Mouse (Mus musculus): ENCODE measurements at regions not wholly inside any gene's neighbourhood (a gene's known extent, or its start where the extent isn't known, plus 50 kb on each side); places are given as distances from the start of the nearest gene placed in this dataset.

DNA sequence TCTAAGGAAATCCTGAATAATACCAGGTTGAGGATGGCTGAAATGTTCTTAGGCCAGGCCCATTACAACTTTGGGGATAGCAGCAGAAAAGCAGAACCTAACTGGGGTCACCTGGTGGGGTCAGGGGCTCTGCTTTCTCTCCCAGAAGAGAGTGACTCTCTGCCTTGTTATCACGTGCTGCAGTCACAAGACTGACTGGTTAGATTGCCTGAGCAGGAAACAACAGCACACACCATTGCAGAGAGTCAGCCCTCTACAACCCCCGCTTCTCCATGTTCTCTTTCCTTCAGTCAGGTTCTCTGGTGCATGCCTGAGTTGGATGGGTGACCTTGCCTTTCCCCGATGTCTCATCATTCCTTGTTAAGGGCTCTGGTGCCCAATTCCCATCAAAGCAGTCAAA lies 91.2 kb upstream of the Hsd17b12 start:
- no peak for DNase-seq (ENCODE audit: low read depth, low spot score)
- 53% methylated on average over 3 of the region's 3 CpGs for WGBS

GRCm38 (mm10) chr2:94246851-94247471 lies 89.2 kb upstream of the Hsd17b12 start:
- DNase-seq (ENCODE audit: low read depth, low spot score) = no peak
- 3% methylated on average over 30 of the region's 30 CpGs for WGBS

DNA sequence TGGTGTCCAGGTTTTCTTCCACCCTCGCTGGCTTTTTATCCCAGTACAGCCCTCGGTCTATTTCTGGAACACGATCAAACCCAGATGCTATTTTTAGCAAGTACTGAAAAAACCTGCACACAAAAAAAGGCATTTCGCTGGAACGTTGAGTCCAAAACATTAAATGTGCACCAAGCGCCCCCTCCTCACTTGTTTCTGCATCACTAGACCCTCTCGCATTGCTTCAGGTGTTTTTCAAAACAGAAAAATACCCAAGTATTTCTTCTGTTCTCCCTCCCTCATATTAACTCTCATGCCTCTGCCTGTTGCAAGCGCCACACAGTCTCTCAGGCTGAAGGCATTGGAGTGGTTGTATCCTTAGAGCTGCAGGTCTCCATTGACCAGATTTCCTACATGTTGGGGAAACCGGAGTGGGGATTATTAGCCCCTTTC lies 88.4 kb upstream of the Hsd17b12 start:
- no peak for DNase-seq (ENCODE audit: low read depth, low spot score)
- 42% methylated on average over 9 of the region's 9 CpGs for WGBS

DNA sequence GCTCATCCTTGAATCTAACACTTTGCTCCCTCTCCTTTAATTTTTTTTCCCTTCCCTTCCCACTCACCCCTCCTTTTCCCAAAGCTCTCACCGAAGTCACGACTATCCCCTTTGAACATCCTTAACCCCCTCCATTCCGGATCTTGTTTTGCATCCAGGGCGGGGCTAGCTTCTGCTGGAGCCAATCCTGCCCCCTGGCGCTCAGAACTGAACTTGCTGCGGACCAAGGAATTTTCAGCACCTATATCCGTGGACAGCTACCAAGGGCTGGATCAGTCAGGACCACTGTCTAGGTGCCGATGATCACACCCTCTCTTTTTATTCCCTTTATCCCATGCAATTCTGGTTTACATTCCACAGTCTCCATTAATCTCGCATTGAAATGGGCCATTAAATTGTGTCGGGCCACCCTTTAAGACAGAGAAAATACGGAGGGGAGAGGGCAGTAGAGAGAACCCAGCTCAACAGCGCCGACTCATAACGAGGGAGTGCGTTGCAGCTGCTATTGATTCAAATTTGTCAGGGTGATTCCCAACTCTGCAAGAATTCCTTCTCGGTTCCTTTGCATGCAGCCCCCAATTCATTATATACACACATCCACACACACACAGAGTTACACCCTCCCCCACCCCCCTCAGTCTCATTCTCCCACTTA lies 87.7 kb upstream of the Hsd17b12 start:
- DNase-seq (ENCODE audit: low read depth, low spot score) = peak; percentile 11
- 7% methylated on average over 16 of the region's 16 CpGs for WGBS

DNA sequence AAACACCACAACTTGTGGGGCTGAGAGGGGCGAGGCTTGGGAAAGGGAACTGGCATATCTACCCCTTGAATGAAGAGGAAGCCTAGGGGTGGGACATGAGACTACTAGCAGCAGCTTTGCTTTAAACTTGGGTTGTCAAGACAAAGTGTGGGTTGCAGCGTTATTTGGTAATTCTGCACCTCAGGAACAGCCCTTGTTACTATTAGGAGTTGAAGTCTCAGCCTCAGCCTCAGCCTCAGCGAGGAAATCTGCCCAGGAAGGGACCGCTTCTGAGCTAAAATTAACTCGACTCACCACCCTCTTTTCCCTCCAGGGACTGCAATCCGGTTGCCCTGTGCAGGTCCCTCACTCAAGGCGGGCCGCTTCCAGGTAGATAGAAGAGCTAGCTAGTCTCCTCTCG lies 86.4 kb upstream of the Hsd17b12 start:
- no peak for DNase-seq (ENCODE audit: low read depth, low spot score)
- whole genome bisulfite sequencing = 4% methylated on average over 9 of the region's 9 CpGs

- WGBS = 2% methylated on average over 50 of the region's 50 CpGs
- DNase-seq (ENCODE audit: low read depth, low spot score) = no peak
Observed at GRCm38 (mm10) chr2:94243053-94243916, 85.5 kb upstream of the Hsd17b12 start.

DNA sequence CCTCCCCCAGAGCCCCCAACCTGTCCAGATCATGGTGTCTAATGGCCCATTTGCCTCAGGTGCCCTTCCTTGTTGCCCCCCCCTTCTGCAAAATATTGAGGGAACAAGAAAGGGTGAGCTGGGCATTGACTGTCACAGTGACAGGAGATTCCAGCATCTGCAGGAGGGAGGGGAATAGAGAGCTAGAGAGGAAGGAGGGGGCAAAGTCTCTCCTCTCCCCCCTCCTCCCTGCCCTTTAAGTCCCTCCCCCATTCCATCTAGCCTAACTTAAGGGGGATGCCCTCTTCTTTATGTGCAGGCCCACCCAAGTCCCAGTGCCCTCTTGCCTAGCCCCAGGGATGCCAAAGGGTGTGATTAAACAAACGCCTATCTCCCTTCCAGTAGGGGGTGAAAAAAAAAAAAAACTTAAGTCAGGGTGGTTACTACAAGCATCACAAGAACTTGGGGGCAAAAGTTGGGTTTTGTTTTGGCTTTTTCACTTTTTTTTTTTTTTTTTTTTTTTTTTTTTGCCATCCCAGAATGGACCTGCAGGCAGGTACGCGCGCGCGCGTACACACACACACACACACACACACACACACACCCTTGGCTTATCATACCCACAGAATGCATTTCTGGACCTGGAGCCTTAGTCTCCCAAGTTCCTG lies 84.8 kb upstream of the Hsd17b12 start:
- 0% methylated on average over 7 of the region's 7 CpGs for WGBS
- DNase-seq (ENCODE audit: low read depth, low spot score) = no peak

DNA sequence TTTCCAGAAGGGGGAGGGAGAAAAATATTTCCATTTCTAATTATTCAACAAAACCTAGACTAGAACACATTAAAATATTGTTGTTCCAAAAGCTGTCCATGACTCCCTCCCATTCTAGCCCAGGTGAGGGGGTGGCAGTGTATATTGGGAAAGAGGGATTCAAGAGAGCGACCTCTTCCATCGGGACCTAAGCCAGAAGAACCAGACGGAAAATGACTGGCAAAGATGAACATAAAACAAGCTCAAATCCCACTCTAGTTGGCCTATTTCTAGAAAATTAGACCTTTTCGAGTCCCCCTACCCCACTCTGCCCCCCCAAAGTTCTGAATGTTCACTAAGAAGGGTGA lies 84.3 kb upstream of the Hsd17b12 start:
- 8% methylated on average over 4 of the region's 4 CpGs for WGBS
- no peak for DNase-seq (ENCODE audit: low read depth, low spot score)

DNA sequence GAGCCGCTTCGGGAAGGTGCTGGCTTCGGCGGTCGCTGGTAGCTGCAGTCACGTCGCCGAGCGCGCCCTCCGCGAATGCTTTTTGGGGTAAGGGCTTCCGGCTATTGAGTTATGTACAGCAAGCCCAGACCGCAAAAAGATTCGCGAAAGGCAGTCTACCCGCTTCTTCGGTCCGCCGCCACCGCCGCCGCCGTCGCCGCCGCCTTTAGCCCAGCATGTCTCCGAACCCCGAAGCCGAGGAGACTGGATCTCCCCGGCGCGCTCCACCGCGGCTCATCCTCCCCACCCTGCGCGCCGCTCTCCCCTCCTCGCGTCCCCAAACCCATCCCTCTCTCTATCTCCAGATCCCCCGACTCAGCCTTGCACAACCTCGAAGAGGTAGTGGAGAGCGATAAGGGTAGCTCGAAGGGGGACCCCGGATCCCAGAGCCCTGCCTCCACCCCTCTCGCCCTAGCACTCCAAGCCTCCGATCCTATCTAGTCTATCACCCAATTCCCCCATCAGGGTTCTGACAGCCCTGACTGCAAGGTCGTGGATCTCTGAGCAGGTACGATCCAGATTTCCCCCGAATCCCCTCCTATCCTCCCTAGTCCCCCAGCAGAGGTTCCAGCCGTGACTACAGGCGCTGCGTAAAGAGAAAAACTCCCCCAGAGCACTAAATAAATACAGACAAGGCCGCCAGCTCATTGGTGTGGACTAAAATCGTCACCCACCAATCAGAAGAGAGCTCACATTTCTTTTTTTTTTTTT lies 83.7 kb upstream of the Hsd17b12 start:
- 1% methylated on average over 55 of the region's 55 CpGs for WGBS
- DNase-seq (ENCODE audit: low read depth, low spot score) = no peak

DNA sequence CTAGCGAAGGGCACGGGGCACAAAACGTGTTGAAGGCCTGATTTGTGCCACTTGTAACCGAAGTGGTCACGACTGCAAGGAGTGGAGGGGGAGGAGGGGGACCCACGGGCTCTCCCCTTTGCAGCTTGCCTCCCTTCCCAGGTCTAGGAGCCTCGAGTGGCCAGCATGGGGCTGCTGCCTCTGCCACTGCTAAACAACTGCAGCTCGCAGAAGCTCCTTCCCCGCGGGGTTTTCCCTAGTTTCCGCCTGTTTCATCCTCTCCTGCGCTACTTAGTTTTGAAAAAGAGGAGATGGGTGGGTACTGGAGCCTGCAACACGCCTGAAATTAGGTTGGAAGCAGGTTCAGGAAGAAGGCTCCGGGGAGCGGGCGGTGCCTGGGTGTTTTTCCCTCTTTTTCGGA lies 82.6 kb upstream of the Hsd17b12 start:
- DNase-seq (ENCODE audit: low read depth, low spot score) = no peak
- 5% methylated on average over 17 of the region's 17 CpGs for WGBS

DNA sequence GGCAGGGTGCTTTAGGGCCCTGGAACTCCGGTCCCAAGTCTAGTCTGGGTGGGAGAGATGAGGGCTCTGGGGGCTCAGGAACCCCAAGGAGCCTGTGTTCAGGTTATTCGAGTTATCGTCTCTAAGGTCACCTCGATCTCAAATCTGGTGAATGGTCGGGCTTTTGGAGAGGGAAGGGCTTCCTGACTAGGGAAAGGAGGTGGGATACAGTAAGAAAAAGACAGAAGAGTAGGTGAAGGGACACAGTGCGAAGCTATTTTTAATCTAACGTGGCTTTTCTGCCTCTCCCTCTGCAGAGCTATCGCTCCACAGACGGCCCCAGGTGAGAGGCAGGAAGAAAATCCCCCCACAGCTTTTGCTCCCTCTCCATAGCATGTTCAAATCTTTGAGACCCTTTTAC lies 81.8 kb upstream of the Hsd17b12 start:
- DNase-seq (ENCODE audit: low read depth, low spot score) = no peak
- 30% methylated on average over 9 of the region's 9 CpGs for WGBS

DNA sequence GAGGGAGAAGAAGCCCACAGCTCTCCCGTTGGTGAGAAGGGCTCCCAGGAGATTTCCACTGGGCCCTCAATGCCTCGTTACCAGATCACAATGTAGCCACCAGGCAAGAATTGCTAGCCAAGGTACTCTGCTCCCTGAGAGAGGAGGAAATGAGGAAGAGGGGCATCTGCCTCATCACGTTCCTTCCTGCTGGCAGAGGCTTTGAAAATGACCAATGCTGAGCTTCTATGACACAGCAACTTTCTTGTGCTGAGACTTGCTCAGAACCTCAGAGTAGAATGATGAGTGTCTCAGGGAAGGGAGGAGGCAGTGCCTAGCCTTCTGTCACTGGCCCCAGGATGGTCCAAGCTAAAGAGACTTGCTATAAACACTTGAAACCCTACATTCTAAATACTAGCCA lies 78.7 kb upstream of the Hsd17b12 start:
- WGBS = 39% methylated on average over 3 of the region's 3 CpGs
- no peak for DNase-seq (ENCODE audit: low read depth, low spot score)

DNA sequence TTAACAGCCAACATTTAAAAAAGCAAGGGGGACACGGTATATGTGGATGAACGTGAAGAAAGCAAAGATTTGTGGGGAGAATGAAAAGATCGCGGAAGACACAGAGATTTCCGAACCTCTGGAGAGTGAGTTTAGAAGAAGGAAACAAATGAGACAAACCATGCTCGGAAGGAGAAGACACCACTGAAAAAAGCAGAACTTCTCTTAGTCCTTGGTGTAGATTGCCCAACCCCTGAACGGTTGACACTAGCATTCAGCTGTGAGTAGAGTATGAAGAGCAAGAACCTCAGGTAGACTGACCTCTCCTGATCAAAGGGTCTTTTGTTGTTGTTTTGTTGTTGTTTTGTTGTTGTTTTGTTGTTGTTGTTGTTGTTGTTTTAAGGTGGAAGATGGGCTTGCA lies 75.8 kb upstream of the Hsd17b12 start:
- 84% methylated on average over 7 of the region's 7 CpGs for WGBS
- no peak for DNase-seq (ENCODE audit: low read depth, low spot score)

GRCm38 (mm10) chr2:94219421-94219820 lies 61.7 kb upstream of the Hsd17b12 start:
- 41% methylated on average over 5 of the region's 5 CpGs for WGBS
- DNase-seq (ENCODE audit: low read depth, low spot score) = no peak

DNA sequence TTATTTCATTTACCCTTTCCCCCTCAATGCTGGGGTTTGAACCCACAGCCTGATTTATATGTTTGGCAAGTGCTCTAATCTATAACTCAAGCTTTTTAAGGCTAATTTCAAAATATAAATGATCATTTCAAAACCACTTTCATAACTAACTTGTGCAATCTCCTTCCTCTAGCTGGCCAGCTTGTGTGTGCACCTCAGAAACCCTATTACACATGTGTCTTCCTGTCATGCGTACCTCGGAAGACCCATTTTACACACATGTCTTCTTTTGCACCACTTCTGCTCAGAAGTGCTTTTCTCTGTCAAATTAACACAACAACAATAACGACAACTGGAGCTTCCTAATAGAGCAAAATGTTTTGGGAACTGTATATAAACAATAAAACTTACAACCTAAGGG lies 59.7 kb upstream of the Hsd17b12 start:
- no peak for DNase-seq (ENCODE audit: low read depth, low spot score)
- WGBS = 87% methylated on average over 3 of the region's 3 CpGs

GRCm38 (mm10) chr2:94215455-94215854 lies 57.7 kb upstream of the Hsd17b12 start:
- whole genome bisulfite sequencing = 68% methylated on average over 3 of the region's 3 CpGs
- DNase-seq (ENCODE audit: low read depth, low spot score) = no peak
